Mouse (Mus musculus) erythroblast, embryonic 14.5 days (primary cell): ENCODE results near the gene Smim24. TPM values are rescaled to one million over a fixed set of nuclear protein-coding genes. Genes with fewer than 3 reads are reported as not detected.
A peak's percentile ranks its signal among the peaks of the same experiment; 100 is the strongest.

Source experiments
- H3K27me3 ChIP-seq: 2 replicates; pipeline ENCODE4 v1.6.1; 2012; ENCODE audit warnings: inconsistent platforms; ENCODE audit not compliant: control insufficient read depth
- H3K36me3 ChIP-seq: 2 replicates; pipeline ENCODE4 v1.6.1; 2012; ENCODE audit warnings: mild to moderate bottlenecking, inconsistent platforms; ENCODE audit not compliant: control insufficient read depth
- H3K4me1 ChIP-seq: 2 replicates; pipeline ENCODE4 v1.6.1; 2012; ENCODE audit warnings: inconsistent platforms; ENCODE audit not compliant: control insufficient read depth
- H3K4me3 ChIP-seq: replicated peaks from 2 replicates; pipeline ENCODE3; 2012; ENCODE audit warnings: moderate library complexity, mild to moderate bottlenecking, inconsistent platforms
- H3K9me3 ChIP-seq: 2 replicates; pipeline ENCODE4 v1.6.1; 2012; ENCODE audit warnings: low read length, inconsistent platforms, mixed read lengths; ENCODE audit not compliant: control insufficient read depth
- GATA1 ChIP-seq: IDR thresholded peaks from 2 replicates; pipeline ENCODE4 v1.6.1; 2012; ENCODE audit warnings: low read length, inconsistent platforms, mixed read lengths
- TAL1 ChIP-seq: IDR thresholded peaks from 3 replicates; pipeline ENCODE4 v1.6.1; 2012; ENCODE audit warnings: low read length, inconsistent platforms, mixed read lengths
- polyA plus RNA-seq: library from polyadenylated mRNA; stranded (reverse); fragments of >175 nt; gene quantifications from 2 replicates; pipeline ENCODE4 v1.2.3, GENCODE M21; 2012

Smim24 gene
- polyA plus RNA-seq, 1 experiment = not detected

GRCm38 (mm10) chr10:81377362-81377664 is 15.5 kb upstream of the Smim24 start:
- no peaks in the 10 kb centered on the region for H3K9me3 ChIP-seq
- peaks cover 68% of the 10 kb centered on the region for H3K36me3 ChIP-seq
- H3K4me1 ChIP-seq = peaks cover 85% of the 10 kb centered on the region
- TF ChIP-seq TAL1 = no peak
- no peak for TF ChIP-seq GATA1
- peak overlapping the region; percentile 90 for H3K4me3 ChIP-seq
- H3K27me3 ChIP-seq = no peaks in the 10 kb centered on the region

DNA sequence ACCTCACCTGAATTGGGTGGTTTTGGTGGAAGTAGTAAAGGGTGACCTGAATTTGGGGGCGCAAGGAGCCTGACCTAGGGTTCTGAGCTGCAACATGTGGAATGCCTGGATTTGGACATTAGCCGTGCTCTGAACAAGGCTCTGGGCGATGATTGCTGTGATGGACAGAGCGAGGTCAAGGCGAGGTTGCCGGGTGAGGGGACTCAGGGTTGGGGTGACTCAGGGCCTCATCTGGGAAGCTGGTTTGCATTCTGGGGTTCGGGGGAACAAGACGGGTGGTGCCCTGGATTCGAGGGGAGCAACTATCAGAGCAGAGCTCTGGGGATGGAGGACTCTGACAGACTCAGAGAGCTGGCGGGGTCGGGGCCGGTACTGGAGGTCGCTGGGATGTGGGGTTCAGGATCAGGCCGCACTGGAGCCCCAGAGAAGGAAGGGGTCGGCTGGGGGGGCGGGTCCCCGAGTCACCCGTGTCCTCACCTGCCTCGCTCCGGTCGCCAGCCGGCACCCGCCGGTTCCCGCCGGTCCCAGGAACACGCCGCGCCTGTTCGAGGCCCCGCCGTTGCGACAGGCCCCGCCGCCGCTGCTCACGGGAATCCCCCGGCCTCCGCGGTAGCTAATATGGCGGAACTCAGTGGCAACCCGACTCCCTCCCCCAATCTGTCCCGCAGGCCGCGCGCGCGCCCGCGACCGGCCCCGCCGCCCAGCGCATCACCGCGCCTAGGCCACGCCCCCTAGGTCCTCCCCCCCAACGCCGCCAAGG is 14.9 kb upstream of the Smim24 start, which contains the start of gene Fzr1:
TSS of gene Fzr1 (minus strand) at position 724 of the 760 bp plus-strand sequence.
- TF ChIP-seq GATA1 = no peak
- no peak for TF ChIP-seq TAL1
- peaks cover 61% of the 10 kb centered on the region for H3K36me3 ChIP-seq
- H3K4me1 ChIP-seq = peaks cover 85% of the 10 kb centered on the region
- H3K9me3 ChIP-seq = no peaks in the 10 kb centered on the region
- H3K4me3 ChIP-seq = peak within 1 kb of the TSS; percentile 90
- H3K27me3 ChIP-seq = no peaks in the 10 kb centered on the region

- TF ChIP-seq GATA1 (no peak), TAL1 (no peak)
- Histone ChIP-seq H3K36me3 (peaks cover 54% of the 10 kb centered on the region), H3K27me3 (no peaks in the 10 kb centered on the region), H3K4me3 (peak overlapping the region; percentile 90), H3K9me3 (no peaks in the 10 kb centered on the region), H3K4me1 (peaks cover 84% of the 10 kb centered on the region)
Observed at GRCm38 (mm10) chr10:81378553-81379182, 14.2 kb upstream of the Smim24 start.

GRCm38 (mm10) chr10:81379183-81379553 is 13.7 kb upstream of the Smim24 start:
- peak overlapping the region; percentile 90 for H3K4me3 ChIP-seq
- no peaks in the 10 kb centered on the region for H3K27me3 ChIP-seq
- peaks cover 49% of the 10 kb centered on the region for H3K36me3 ChIP-seq
- no peaks in the 10 kb centered on the region for H3K9me3 ChIP-seq
- TF ChIP-seq TAL1 (no peak), GATA1 (no peak)
- H3K4me1 ChIP-seq = peaks cover 82% of the 10 kb centered on the region

DNA sequence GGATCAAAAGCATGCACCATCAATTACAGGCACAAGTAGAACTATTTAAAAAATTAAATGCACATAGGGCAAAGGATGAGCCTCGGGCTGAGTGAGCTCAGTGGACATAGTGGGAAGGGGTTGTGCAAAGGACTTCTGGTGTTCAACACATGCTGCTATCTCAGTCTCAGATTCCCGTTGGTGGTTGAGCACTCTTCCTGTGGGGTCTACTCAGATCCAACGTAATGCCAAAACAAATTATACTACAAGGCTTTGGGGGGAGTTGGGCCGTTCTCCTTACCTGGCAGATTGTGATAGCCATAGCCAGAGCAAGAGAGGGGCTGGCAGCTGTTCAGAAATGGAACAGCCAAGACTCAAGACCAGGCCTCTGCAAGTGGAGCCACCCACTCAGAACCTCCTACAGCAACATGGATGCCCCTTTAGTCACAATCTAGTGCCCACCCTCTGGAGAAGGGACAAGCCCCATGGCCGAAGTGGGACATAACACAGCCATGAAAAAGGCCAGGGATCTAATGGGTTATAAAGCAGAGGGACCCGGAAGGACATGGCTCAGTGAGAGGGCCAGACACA is 13.0 kb upstream of the Smim24 start:
- TF ChIP-seq GATA1 (no peak), TAL1 (no peak)
- H3K4me3 ChIP-seq = peak overlapping the region; percentile 90
- no peaks in the 10 kb centered on the region for H3K9me3 ChIP-seq
- H3K27me3 ChIP-seq = no peaks in the 10 kb centered on the region
- H3K4me1 ChIP-seq = peaks cover 84% of the 10 kb centered on the region
- peaks cover 42% of the 10 kb centered on the region for H3K36me3 ChIP-seq

- peaks cover 36% of the 10 kb centered on the region for H3K36me3 ChIP-seq
- H3K9me3 ChIP-seq = no peaks in the 10 kb centered on the region
- H3K4me1 ChIP-seq = peaks cover 78% of the 10 kb centered on the region
- TF ChIP-seq TAL1 (peak; percentile 98), GATA1 (peak; percentile 98)
- H3K27me3 ChIP-seq = no peaks in the 10 kb centered on the region
- peak overlapping the region; percentile 52 for H3K4me3 ChIP-seq
Observed at GRCm38 (mm10) chr10:81382039-81382438, 10.8 kb upstream of the Smim24 start.

- Histone ChIP-seq H3K27me3 (no peaks in the 10 kb centered on the region), H3K4me3 (peak within 1 kb of the TSS; percentile 73), H3K9me3 (no peaks in the 10 kb centered on the region), H3K36me3 (peaks cover 47% of the 10 kb centered on the region), H3K4me1 (peaks cover 82% of the 10 kb centered on the region)
- TF ChIP-seq TAL1 (no peak), GATA1 (no peak)
Observed at GRCm38 (mm10) chr10:81383802-81384604, 8.8 kb upstream of the Smim24 start, which contains the start of the genes Dohh and Gm48551. Dohh (plus strand) TSS chr10:81384428. Gm48551 (plus strand) TSS chr10:81384466.

GRCm38 (mm10) chr10:81384605-81384982 is 8.3 kb upstream of the Smim24 start:
- no peaks in the 10 kb centered on the region for H3K9me3 ChIP-seq
- no peaks in the 10 kb centered on the region for H3K27me3 ChIP-seq
- H3K4me3 ChIP-seq = peak overlapping the region; percentile 73
- TF ChIP-seq TAL1 (no peak), GATA1 (no peak)
- peaks cover 79% of the 10 kb centered on the region for H3K4me1 ChIP-seq
- peaks cover 53% of the 10 kb centered on the region for H3K36me3 ChIP-seq
